Mouse (Mus musculus) forebrain, embryonic 13.5 days (tissue): ENCODE data around the gene Spats2. TPM values are rescaled to one million over a fixed set of nuclear protein-coding genes. Genes with fewer than 3 reads are reported as not detected.

Experiments used
- ATAC-seq: fragments of 200-750 bp; cut with Nextera tagmentation; 2 replicates; pipeline ENCODE4 v1.8.0; 2017
- H3K27ac ChIP-seq: fragments of 300-500 bp; sonication (generic); 2 replicates; pipeline ENCODE4 v1.5.1; 2015; ENCODE audit warnings: inconsistent platforms, mild to moderate bottlenecking, moderate library complexity
- H3K27me3 ChIP-seq: fragments of 300-500 bp; sonication (generic); 2 replicates; pipeline ENCODE4 v1.6.1; 2015; ENCODE audit warnings: mild to moderate bottlenecking, inconsistent platforms
- H3K36me3 ChIP-seq: fragments of 300-500 bp; sonication (generic); 2 replicates; pipeline ENCODE4 v1.6.1; 2015; ENCODE audit warnings: mild to moderate bottlenecking, inconsistent platforms; ENCODE audit not compliant: poor library complexity, severe bottlenecking
- H3K4me1 ChIP-seq: fragments of 300-500 bp; sonication (generic); 2 replicates; pipeline ENCODE4 v1.6.1; 2015; ENCODE audit warnings: inconsistent platforms
- H3K4me2 ChIP-seq: fragments of 300-500 bp; sonication (generic); 2 replicates; pipeline ENCODE4 v1.6.1; 2015; ENCODE audit warnings: inconsistent platforms, mild to moderate bottlenecking, moderate library complexity
- H3K4me3 ChIP-seq: fragments of 300-500 bp; sonication (generic); 2 replicates; pipeline ENCODE4 v1.5.1; 2015; ENCODE audit warnings: mild to moderate bottlenecking, inconsistent platforms
- H3K9ac ChIP-seq: fragments of 300-500 bp; sonication (generic); 2 replicates; pipeline ENCODE4 v1.6.1; 2015; ENCODE audit warnings: mild to moderate bottlenecking, inconsistent platforms
- H3K9me3 ChIP-seq: fragments of 300-500 bp; sonication (generic); replicated peaks from 2 replicates; pipeline ENCODE4 v1.6.1; 2016; ENCODE audit warnings: inconsistent platforms
- WGBS: fragments of 180-500 bp; shearing (Covaris S2); methylation state at CpG from one replicate; pipeline ENCODE4 v1.1.7; 2015; 5-methylcytosine and 5-hydroxymethylcytosine counted together
- polyA plus RNA-seq: library from polyadenylated mRNA; unstranded; fragments of >200 nt; fragmentation: Nextera tagmentation; extraction: Ambion mirVana; gene quantifications from 2 replicates; pipeline ENCODE4 v1.2.1, GENCODE M21; 2015

Gene Spats2
- polyA plus RNA-seq, 1 experiment from 2014 or later: 46.2 TPM

GRCm38 (mm10) chr15:99217630-99218029 lies 91.9 kb downstream of the Spats2 start:
- no peak overlapping the region for H3K27ac ChIP-seq
- H3K36me3 ChIP-seq: peaks cover 18% of the 10 kb centered on the region
- H3K4me2 ChIP-seq: no peak overlapping the region
- H3K9me3 ChIP-seq: no peaks in the 10 kb centered on the region
- no peak for ATAC-seq
- H3K4me1 ChIP-seq: peaks cover 8% of the 10 kb centered on the region; the same call in 1 of the 2 replicates
- no peak overlapping the region for H3K4me3 ChIP-seq
- WGBS: 93% methylated on average over 4 of the region's 4 CpGs
- no peak overlapping the region for H3K9ac ChIP-seq
- H3K27me3 ChIP-seq: peaks cover 32% of the 10 kb centered on the region

GRCm38 (mm10) chr15:99221315-99221952 lies 95.7 kb downstream of the Spats2 start:
- peaks cover 43% of the 10 kb centered on the region for H3K4me1 ChIP-seq
- no peak overlapping the region for H3K4me2 ChIP-seq
- no peak overlapping the region for H3K9ac ChIP-seq
- H3K9me3 ChIP-seq: no peaks in the 10 kb centered on the region
- H3K27me3 ChIP-seq: peaks cover 70% of the 10 kb centered on the region
- 6% methylated on average over 8 of the region's 8 CpGs for WGBS
- no peak overlapping the region for H3K4me3 ChIP-seq
- H3K27ac ChIP-seq: no peak overlapping the region
- H3K36me3 ChIP-seq: no peaks in the 10 kb centered on the region
- no peak for ATAC-seq

- Histone ChIP-seq H3K27me3 (peaks cover 86% of the 10 kb centered on the region), H3K27ac (no peak overlapping the region), H3K9me3 (no peaks in the 10 kb centered on the region), H3K36me3 (no peaks in the 10 kb centered on the region), H3K4me1 (peaks cover 43% of the 10 kb centered on the region), H3K4me3 (peak overlapping the region; percentile 44), H3K4me2 (peak overlapping the region; percentile 66), H3K9ac (peak overlapping the region; percentile 53)
- WGBS: 2% methylated on average over 18 of the region's 18 CpGs
- no peak for ATAC-seq
Observed at GRCm38 (mm10) chr15:99222794-99223584, 97.3 kb downstream of the Spats2 start.

- peak overlapping the region; percentile 53 for H3K9ac ChIP-seq
- H3K4me1 ChIP-seq: peaks cover 43% of the 10 kb centered on the region
- peak overlapping the region; percentile 44 for H3K4me3 ChIP-seq
- no peaks in the 10 kb centered on the region for H3K36me3 ChIP-seq
- H3K9me3 ChIP-seq: no peaks in the 10 kb centered on the region
- H3K4me2 ChIP-seq: peak overlapping the region; percentile 66
- H3K27me3 ChIP-seq: peaks cover 93% of the 10 kb centered on the region
- 0% methylated on average over 46 of the region's 46 CpGs for WGBS
- no peak overlapping the region for H3K27ac ChIP-seq
- no peak for ATAC-seq
Observed at GRCm38 (mm10) chr15:99223585-99224207, 98.0 kb downstream of the Spats2 start.

DNA sequence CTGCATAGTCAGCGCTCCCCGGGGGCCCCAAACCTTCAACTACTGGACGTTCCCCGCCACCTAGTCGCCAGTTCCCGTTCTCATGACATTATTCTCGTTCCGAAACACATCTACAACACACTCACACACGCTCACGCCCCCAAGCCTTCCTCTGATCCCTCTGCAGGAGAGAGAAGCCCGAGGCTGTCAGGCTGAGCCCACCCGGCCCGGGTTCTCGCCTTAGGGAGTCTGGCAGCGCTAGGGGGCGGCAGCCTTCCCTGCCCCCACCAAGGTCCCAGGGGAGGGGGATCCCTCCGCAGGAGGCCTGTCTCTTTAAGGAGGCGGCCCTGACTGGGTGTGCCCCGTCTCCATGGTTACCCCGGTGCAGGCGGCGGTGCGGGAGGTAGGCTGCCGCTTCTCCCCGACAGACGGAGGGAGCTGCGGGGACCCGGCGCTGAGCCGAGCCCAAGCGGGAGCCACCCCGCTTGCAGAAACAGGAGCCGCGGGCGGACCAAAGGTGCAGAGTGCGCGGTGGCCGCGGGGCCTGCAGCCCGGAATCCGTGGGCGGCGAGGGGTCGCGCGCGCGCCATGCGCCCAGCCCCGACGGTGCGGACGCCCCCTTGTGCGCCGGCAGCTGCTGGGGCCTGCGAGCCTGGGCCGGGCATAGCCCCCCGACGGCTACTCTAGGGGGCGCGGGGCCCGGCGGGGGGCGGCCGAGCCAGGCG lies 98.6 kb downstream of the Spats2 start, which contains the start of gene Kcnh3:
Gene Kcnh3, plus strand, starts transcription at position 654 of the 704 bp plus-strand sequence.
- Histone ChIP-seq H3K36me3 (no peaks in the 10 kb centered on the region), H3K4me1 (peaks cover 43% of the 10 kb centered on the region), H3K4me3 (peak within 1 kb of the TSS; percentile 44), H3K9me3 (no peaks in the 10 kb centered on the region), H3K27me3 (peaks cover 99% of the 10 kb centered on the region), H3K4me2 (peak within 1 kb of the TSS; percentile 66), H3K9ac (peak within 1 kb of the TSS; percentile 53), H3K27ac (peak within 1 kb of the TSS; percentile 3; the same call in 1 of the 2 replicates)
- ATAC-seq: peak; percentile 71
- under 1% methylated on average over 27 of the region's 66 CpGs for WGBS

- Histone ChIP-seq H3K27ac (peak overlapping the region; percentile 3; the same call in 1 of the 2 replicates), H3K9ac (peak overlapping the region; percentile 53), H3K4me2 (peak overlapping the region; percentile 66), H3K27me3 (peaks cover 100% of the 10 kb centered on the region), H3K9me3 (no peaks in the 10 kb centered on the region), H3K4me3 (peak overlapping the region; percentile 44), H3K4me1 (peaks cover 43% of the 10 kb centered on the region), H3K36me3 (no peaks in the 10 kb centered on the region)
- peak; percentile 62; the same call in 1 of the 2 replicates for ATAC-seq
- WGBS: 2% methylated on average over 22 of the region's 22 CpGs
Observed at GRCm38 (mm10) chr15:99225081-99225810, 99.5 kb downstream of the Spats2 start.

GRCm38 (mm10) chr15:99226090-99226489 lies 100.4 kb downstream of the Spats2 start:
- H3K9ac ChIP-seq: no peak overlapping the region
- peaks cover 97% of the 10 kb centered on the region for H3K27me3 ChIP-seq
- peak overlapping the region; percentile 44 for H3K4me3 ChIP-seq
- H3K4me2 ChIP-seq: peak overlapping the region; percentile 66
- no peak for ATAC-seq
- H3K4me1 ChIP-seq: peaks cover 43% of the 10 kb centered on the region
- WGBS: 17% methylated on average over 14 of the region's 14 CpGs
- no peaks in the 10 kb centered on the region for H3K9me3 ChIP-seq
- H3K36me3 ChIP-seq: no peaks in the 10 kb centered on the region
- no peak overlapping the region; the same call in 1 of the 2 replicates for H3K27ac ChIP-seq

GRCm38 (mm10) chr15:99231998-99232397 lies 106.3 kb downstream of the Spats2 start:
- ATAC-seq: no peak
- no peak overlapping the region for H3K4me2 ChIP-seq
- no peak overlapping the region for H3K27ac ChIP-seq
- no peaks in the 10 kb centered on the region for H3K9me3 ChIP-seq
- H3K4me3 ChIP-seq: no peak overlapping the region
- WGBS: 72% methylated on average over 10 of the region's 10 CpGs
- H3K27me3 ChIP-seq: peaks cover 64% of the 10 kb centered on the region
- no peaks in the 10 kb centered on the region for H3K36me3 ChIP-seq
- H3K4me1 ChIP-seq: peaks cover 3% of the 10 kb centered on the region; the same call in 1 of the 2 replicates
- no peak overlapping the region for H3K9ac ChIP-seq

GRCm38 (mm10) chr15:99233719-99234118 lies 108.0 kb downstream of the Spats2 start:
- Histone ChIP-seq H3K4me1 (peaks cover 3% of the 10 kb centered on the region; the same call in 1 of the 2 replicates), H3K4me3 (no peak overlapping the region), H3K36me3 (no peaks in the 10 kb centered on the region), H3K9me3 (no peaks in the 10 kb centered on the region), H3K4me2 (no peak overlapping the region), H3K9ac (no peak overlapping the region), H3K27ac (no peak overlapping the region), H3K27me3 (peaks cover 47% of the 10 kb centered on the region)
- no peak for ATAC-seq
- 66% methylated on average over 17 of the region's 17 CpGs for WGBS

DNA sequence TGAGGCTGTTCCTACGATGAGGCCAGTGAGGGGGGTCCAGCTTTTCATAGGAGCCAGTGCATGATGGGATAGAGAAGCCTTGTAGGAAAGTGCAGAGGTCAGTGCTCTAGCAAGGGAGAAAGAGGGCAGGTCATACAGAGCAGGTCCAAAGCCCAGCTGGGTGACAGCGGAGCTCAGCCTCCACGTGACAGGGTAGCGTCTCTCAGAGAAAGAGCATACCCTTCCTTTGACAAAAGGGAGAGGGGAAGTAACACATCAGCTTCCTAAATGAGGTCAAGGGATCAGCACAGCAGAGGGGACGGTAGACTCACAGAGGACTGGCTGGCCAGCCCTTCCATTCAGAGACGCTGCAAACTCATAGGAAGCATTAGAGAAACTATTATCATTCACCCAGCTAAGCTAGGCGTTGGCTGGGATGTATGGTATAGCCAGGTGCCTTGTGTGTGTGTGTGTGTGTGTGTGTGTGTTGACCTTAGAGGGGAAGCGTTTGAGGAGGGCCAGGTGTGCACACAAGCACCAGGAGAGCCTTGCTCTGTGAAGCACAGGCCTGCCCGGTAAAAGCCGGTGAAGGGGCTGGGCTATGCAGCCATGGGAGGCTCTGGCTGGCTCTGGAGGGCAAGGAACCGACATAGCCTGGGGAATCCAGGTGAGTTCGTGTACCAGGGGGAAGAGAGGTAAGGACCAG lies 108.8 kb downstream of the Spats2 start:
- peaks cover 39% of the 10 kb centered on the region for H3K27me3 ChIP-seq
- WGBS: 60% methylated on average over 12 of the region's 12 CpGs
- H3K4me1 ChIP-seq: peaks cover 3% of the 10 kb centered on the region; the same call in 1 of the 2 replicates
- no peak overlapping the region for H3K4me3 ChIP-seq
- no peak overlapping the region for H3K4me2 ChIP-seq
- H3K27ac ChIP-seq: no peak overlapping the region
- H3K9ac ChIP-seq: no peak overlapping the region
- H3K9me3 ChIP-seq: no peaks in the 10 kb centered on the region
- ATAC-seq: no peak
- H3K36me3 ChIP-seq: no peaks in the 10 kb centered on the region
